Mouse (Mus musculus) CD4-positive naive resting alpha-beta T cell, adult 57 days (primary cell): ENCODE measurements around the gene Snrnp25. TPM values are rescaled to one million over a fixed set of nuclear protein-coding genes. Genes with fewer than 3 reads are reported as not detected.

ENCODE experiments used
- total RNA-seq: library from RNA; stranded (reverse); gene quantifications from one replicate; pipeline ENCODE4 v1.2.4, GENCODE M21; 2023

Snrnp25 gene
- total RNA-seq = 11.6 TPM

DNA sequence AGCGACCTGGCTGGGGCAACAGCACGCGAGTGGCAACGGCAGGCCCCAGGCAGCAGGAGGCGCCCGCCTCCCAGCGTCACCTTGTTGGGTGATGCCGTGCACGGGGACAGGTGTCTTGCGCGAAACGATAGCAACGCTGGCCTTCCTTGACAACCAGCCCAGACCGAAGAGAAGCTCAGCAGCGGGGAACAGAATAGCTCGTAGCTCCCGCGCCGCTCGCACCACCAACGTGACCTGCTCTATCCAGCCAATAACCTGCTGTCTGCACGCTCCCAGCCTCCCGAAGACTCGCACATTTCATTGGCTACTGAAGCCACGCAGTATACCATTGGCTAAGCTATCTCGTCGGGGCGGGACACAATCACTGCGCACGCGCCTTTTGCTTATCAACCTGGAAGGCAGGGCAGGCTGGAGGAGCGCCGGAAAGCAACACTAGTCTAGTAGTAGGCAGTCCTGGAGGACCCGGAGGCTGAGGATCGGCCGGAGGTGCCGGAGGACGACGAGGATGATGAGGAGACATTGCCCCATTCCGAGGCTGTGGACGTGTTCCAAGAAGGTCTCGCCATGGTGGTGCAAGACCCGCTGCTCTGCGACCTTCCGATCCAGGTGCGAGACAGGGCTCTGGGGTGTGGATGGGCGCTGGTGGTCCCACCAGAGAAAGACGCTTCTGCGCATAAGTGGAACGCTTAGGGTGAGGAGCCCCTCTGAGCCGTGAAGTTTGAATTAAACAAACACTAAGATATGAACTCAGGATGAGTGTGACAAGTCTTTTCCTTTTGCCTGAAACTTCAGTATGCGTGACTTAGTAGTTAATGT is at the start of gene Snrnp25:
Gene Snrnp25 (plus strand): TSS at position 358 of the 816 bp plus-strand sequence.

GRCm38 (mm10) chr11:32200075-32200601 is 5.1 kb upstream of the Snrnp25 start, which contains the start of gene Il9r:
TSS of gene Il9r (minus strand) at chr11:32200279.

DNA sequence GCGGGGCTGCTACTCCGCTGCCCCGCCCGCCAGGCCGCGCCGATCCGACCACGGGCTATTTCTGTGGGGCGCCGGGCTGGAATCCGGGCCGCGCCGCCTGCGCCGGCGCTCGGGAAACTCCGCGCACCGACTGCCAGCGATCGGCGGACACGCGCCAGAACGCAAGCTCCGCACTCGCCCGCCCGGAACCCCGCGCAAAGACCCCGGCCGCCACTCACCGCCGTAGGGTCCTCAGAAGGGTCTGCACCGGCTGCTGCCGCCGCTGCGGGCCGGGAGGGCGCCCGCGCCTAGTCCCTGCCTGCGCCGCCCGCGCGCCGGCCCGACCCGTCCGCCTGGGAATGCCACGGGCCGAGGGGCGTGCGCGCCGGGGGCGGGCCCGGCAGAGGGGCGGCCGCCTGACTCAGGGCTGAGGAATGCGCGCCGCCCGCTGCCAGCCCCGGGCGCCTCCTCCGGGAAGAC is 16.8 kb downstream of the Snrnp25 start, which contains the start of gene Rhbdf1:
Gene Rhbdf1 (minus strand): TSS at position 350 of the 459 bp plus-strand sequence.

DNA sequence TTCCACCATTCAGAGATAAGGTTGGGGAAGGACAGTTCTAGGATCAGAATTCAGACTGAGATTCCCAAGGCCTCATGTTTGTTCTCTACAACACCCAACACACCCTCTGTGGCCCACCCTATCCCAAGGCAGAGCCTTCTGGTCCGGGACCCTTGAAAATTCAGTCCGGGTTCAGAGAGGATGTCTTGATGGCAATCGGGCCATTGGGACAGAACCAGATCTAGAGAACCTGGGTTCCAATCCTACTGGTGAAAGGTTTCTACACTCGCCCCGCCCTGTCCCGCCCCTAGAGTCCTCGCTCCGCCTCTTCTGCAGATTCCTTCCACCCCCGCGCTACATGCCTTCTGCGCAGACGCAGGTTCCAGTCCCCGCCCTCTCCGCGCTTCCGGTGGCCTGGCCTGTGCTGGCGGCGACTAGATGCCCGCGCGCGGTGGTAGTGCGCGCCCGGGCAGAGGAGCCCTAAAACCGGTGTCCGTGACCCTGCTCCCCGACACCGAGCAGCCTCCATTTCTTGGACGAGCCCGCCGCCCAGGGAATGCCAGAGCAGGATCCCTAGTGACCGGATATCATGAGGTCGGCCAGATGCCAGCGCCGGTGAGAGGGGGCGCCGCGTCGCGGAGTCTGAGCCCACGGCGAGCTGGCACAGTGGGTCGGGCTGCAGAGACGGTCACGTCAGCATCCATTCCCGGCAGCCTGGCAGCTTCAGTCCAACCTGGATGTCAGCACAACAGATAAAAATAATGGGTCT is 21.1 kb downstream of the Snrnp25 start, which contains the start of gene Mpg:
Gene Mpg (plus strand): TSS at position 382 of the 748 bp plus-strand sequence.

Other genes with a start within 250 kb of the Snrnp25 start
- gene 4930524B15Rik, start 239.8 kb upstream of the Snrnp25 start, total RNA-seq = not detected
- gene Nsg2, start 205.0 kb upstream of the Snrnp25 start, total RNA-seq = 187 TPM
- gene Il9r, start 5.1 kb upstream of the Snrnp25 start, total RNA-seq = 2.7 TPM
- 1.3 TPM for gene Rhbdf1, start 16.9 kb downstream of the Snrnp25 start, total RNA-seq
- gene Mpg, start 21.1 kb downstream of the Snrnp25 start, total RNA-seq = 23.2 TPM
- gene Nprl3, start 62.3 kb downstream of the Snrnp25 start, total RNA-seq = 62.0 TPM
- gene Hba-x, start 71.0 kb downstream of the Snrnp25 start, total RNA-seq = not detected
- 1,092 TPM for gene Hba-a1, start 78.1 kb downstream of the Snrnp25 start, total RNA-seq
- not detected for gene Hbq1b, start 81.5 kb downstream of the Snrnp25 start, total RNA-seq
- 697 TPM for gene Hba-a2, start 91.1 kb downstream of the Snrnp25 start, total RNA-seq
- not detected for gene Hbq1a, start 94.7 kb downstream of the Snrnp25 start, total RNA-seq
- gene Sh3pxd2b, start 142.4 kb downstream of the Snrnp25 start, total RNA-seq = 0.09 TPM
- 4.3 TPM for gene Ubtd2, start 250.0 kb downstream of the Snrnp25 start, total RNA-seq